Mouse (Mus musculus) hindlimb bud, embryonic 11.5 days (tissue): ENCODE data around the gene Cxcr2.

Source experiments
- DNase-seq: peaks from one replicate; pipeline ENCODE4 v3.0.0-alpha.2; 2012; ENCODE audit warnings: low read depth, low spot score; ENCODE audit errors: extremely low spot score

Gene Cxcr2

GRCm38 (mm10) chr1:74153461-74154184 lies at the start of gene Cxcr2:
Gene Cxcr2 (plus strand): TSS chr1:74153989.
- no peak for DNase-seq

- DNase-seq: no peak
Observed at GRCm38 (mm10) chr1:74105660-74106059, 48.1 kb upstream of the Cxcr2 start.

GRCm38 (mm10) chr1:74106214-74106613 lies 47.6 kb upstream of the Cxcr2 start:
- no peak for DNase-seq

- no peak for DNase-seq
Observed at GRCm38 (mm10) chr1:74107931-74108618, 45.7 kb upstream of the Cxcr2 start.

DNA sequence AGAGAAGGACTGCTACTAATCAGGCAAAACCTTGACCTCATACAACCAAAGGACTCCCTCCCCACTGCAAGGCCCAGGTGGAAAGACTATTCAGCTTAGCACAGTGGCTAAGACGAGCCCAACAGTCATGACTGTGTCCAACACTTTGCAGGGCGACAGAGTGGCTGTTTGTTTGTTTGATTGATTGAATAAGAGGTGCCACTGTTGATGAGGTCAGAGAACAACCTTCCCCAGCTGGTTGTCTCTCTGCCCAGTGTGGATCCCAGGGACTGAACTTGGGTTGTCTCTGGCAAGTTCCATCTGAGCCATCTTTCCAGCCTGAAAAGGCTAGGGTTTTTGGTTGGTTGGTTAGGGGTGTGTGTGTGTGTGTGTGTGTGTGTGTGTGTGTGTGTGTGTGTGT lies 44.1 kb upstream of the Cxcr2 start:
- DNase-seq: no peak

- no peak for DNase-seq
Observed at GRCm38 (mm10) chr1:74110932-74111695, 42.7 kb upstream of the Cxcr2 start.

GRCm38 (mm10) chr1:74111696-74112030 lies 42.1 kb upstream of the Cxcr2 start:
- DNase-seq: no peak

GRCm38 (mm10) chr1:74113071-74113470 lies 40.7 kb upstream of the Cxcr2 start:
- no peak for DNase-seq

DNA sequence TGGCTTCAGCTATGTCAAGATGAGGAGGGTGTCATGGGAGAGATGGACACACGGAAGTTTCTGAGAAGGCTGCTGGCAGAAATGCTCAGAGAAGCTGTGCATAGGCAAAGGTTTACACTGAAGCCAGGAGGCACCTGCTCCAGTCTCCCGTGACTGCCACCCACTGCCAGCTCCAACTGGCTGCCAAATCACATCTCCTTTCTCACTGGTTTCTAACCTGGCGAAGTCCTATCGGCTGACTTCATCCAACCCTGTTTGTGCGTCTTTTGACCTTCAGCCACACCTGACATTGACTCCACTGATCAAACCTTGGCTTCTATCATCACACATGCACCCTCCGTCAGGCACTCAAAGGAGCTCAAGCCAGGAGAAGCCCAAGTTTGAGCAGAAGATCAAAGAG lies 35.9 kb upstream of the Cxcr2 start:
- no peak for DNase-seq

- DNase-seq: no peak
Observed at GRCm38 (mm10) chr1:74119115-74119514, 34.7 kb upstream of the Cxcr2 start.

- DNase-seq: no peak
Observed at GRCm38 (mm10) chr1:74121138-74121537, 32.7 kb upstream of the Cxcr2 start.

DNA sequence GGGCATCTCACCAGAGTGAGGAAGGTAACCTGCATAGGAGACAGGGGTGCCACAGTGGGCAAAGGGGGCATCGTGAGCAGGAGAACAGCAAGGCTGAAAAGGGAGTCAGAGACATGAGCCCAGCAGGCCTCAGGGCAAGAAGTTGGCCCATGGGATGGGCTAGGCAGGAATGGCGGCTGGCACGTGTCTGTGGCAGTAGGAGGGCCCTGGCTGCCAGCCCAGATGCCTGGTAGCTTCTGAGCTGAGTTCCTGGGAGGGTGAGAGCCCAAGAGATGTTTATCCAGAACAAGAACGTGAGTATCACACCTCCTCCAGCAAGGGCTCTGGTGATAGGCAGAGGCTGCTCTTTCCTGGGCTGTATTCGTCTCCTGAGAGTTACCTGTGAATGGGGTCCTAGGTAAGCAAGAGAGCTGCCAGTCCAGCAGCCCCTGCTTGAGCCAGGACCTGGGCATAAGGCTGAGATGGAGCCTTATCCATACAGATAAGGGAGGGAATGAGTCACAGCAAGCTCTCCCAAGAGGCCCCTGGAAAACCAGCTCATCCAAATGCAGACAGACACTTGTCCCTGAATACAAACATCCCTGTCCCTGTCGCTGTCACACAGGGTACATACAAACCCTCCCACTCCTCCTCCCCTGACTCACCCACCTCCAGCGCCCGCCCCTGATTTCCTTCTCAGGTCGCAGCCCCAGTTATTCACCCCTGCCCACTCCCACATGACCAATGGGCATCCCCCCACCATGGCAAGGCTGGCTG lies 31.8 kb upstream of the Cxcr2 start:
- no peak for DNase-seq

DNA sequence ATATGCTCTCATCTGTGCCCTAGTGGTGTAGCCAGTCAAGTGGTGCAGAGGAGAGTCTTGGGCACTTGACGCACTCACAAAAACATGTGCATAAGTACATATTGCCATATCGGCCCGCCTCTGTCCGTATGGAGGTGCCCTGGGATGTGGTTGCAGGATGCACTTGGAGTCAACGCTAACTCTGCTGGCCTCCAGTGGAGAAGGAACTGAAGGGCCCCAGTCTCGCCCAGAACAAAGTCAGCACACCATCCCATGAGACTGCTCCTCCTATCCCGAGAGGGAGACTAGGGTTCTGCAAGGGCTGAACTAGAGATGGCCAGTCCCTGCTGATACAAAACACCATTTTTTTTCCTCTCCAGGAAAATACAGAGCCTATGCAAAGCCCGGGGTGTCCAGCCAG lies 30.6 kb upstream of the Cxcr2 start:
- no peak for DNase-seq

DNA sequence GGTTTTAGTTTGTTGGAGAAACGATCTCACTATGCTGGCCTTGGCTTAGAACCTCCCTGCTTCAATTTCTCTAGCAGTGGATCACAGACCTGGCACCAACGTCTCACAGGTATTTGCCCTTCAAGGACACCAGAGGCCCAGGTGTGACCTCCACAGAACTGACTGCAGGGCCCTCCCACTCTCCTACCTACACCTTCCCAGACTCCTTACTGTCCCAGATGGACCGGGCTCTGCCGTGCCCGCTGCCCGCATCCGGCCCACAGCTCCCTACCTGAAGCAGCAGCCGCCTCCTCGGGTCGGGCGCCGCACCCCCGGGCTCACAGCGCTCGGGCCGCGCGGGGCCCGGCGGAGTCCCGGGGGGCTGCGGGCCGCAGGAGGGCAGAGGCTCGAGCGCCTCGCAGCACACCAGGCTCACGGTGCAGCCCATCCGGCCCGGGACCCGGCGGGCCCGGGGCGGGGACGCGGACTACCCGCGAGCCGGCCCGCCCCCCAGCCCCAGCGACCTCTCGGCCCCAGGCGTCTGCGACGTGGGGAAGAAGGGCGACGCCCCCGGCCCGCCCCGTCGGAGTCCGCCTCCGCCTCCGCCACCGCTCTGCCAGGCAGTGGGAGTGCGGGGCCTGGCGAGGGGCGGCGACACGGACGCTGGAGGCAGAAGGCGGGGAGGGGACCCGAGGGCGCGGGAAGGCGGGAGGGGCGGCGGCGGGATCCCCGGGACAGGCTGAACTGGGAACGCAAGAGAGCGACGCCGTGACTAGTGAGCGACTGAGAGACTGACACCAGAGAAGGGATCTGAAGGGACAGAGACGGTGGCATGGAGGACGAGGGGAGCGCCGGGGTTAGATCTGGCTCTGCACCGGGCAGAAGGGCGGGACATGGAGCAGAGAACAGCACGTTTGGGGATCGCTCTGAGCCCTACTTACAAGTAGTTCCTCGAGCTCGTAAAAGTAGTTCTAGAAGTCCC lies 29.5 kb upstream of the Cxcr2 start, which contains the start of gene Tns1:
Gene Tns1 (minus strand): TSS at position 429 of the 961 bp plus-strand sequence.
- no peak for DNase-seq

GRCm38 (mm10) chr1:74124991-74125552 lies 28.7 kb upstream of the Cxcr2 start, which contains the start of gene Rufy4:
Gene Rufy4 (plus strand): TSS chr1:74125541.
- DNase-seq: peak; percentile 24

DNA sequence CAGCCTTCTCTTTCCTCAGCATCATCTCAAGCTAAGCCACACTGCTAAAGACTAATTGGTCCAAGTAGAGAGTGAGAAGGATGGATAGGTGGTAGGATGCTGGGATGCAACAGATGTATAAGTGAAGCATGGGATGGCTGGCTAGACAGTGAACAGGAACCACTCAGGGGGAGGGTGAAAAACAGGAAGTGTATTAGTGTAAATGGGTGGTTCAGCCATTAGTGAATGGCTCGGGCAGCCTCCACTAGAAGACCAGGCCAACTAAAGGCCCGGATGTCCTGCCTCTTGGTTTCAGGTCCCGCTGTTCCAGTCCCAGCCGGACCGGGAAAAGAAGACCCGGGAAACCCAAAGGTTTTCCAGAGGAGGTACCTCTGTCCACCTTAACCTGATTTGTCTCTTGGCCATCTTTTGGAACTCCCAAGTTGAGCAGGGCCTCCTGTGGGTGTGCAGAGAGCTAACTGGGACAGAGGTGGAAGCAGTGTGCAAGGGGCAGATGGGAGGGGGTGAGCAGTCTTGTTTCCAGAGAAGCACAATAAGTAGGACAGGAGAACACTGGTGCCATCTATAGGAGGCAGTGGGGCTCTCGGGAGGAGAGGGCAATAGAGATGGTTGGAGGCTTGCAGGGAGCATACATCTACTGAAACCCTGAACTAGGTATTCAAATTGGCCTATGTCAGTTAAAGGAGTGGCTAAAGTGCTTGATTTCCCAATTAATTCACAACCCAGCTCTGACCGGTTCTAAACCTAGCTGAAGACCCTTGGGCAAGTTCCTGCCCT lies 22.7 kb upstream of the Cxcr2 start:
- no peak for DNase-seq

- DNase-seq: no peak
Observed at GRCm38 (mm10) chr1:74132011-74132410, 21.8 kb upstream of the Cxcr2 start.

- DNase-seq: no peak
Observed at GRCm38 (mm10) chr1:74133954-74134353, 19.8 kb upstream of the Cxcr2 start.
